Mouse (Mus musculus) limb, embryonic 14.5 days (tissue): ENCODE results near the gene Aff3. TPM values are rescaled to one million over a fixed set of nuclear protein-coding genes. Genes with fewer than 3 reads are reported as not detected.

Source experiments
- ATAC-seq: fragments of 200-750 bp; cut with Nextera tagmentation; 2 replicates; pipeline ENCODE4 v1.8.0; 2017; ENCODE audit warnings: low read depth, moderate number of reproducible peaks, moderate TSS enrichment; ENCODE audit not compliant: low FRiP score
- DNase-seq: peaks from one replicate; pipeline ENCODE4 v3.0.0-alpha.2; 2015; ENCODE audit warnings: low spot score
- H3K27ac ChIP-seq: fragments of 300-500 bp; sonication (generic); replicated peaks from 2 replicates; pipeline ENCODE4 v1.5.1; 2014; ENCODE audit warnings: low read depth, mild to moderate bottlenecking, low read length, moderate library complexity, mixed read lengths
- H3K27me3 ChIP-seq: fragments of 300-500 bp; sonication (generic); 2 replicates; pipeline ENCODE4 v1.6.1; 2014; ENCODE audit warnings: low read length, mixed read lengths; ENCODE audit not compliant: control insufficient read depth, insufficient read depth
- H3K36me3 ChIP-seq: fragments of 300-500 bp; sonication (generic); 2 replicates; pipeline ENCODE4 v1.6.1; 2014; ENCODE audit warnings: mild to moderate bottlenecking, low read length, moderate library complexity, mixed read lengths; ENCODE audit not compliant: control insufficient read depth, insufficient read depth
- H3K4me1 ChIP-seq: fragments of 300-500 bp; sonication (generic); 2 replicates; pipeline ENCODE4 v1.6.1; 2014; ENCODE audit warnings: antibody characterized with exemption, low read length, mixed read lengths; ENCODE audit not compliant: control insufficient read depth, insufficient read depth
- H3K4me2 ChIP-seq: fragments of 300-500 bp; sonication (generic); replicated peaks from 2 replicates; pipeline ENCODE4 v1.6.1; 2014; ENCODE audit warnings: low read depth, mild to moderate bottlenecking, low read length, moderate library complexity; ENCODE audit not compliant: severe bottlenecking
- H3K4me3 ChIP-seq: fragments of 300-500 bp; sonication (generic); replicated peaks from 2 replicates; pipeline ENCODE4 v1.5.1; 2014; ENCODE audit warnings: low read length
- H3K9ac ChIP-seq: fragments of 300-500 bp; sonication (generic); 2 replicates; pipeline ENCODE4 v1.6.1; 2014; ENCODE audit warnings: mild to moderate bottlenecking, low read depth, low read length, moderate library complexity; ENCODE audit not compliant: severe bottlenecking
- H3K9me3 ChIP-seq: fragments of 300-500 bp; sonication (generic); 2 replicates; pipeline ENCODE4 v1.6.1; 2016; ENCODE audit warnings: low read length; ENCODE audit not compliant: control insufficient read depth
- POLR2A ChIP-seq: fragments of 200-500 bp; IDR thresholded peaks from 2 replicates; pipeline ENCODE4 v1.8.0; 2012; ENCODE audit warnings: inconsistent platforms, mild to moderate bottlenecking, moderate library complexity, borderline replicate concordance; ENCODE audit not compliant: insufficient read depth, insufficient read length; ENCODE audit errors: extremely low read depth
- WGBS: fragments of 180-500 bp; shearing (Covaris S2); extraction: QIAGEN DNeasy Blood & Tissue Kit; methylation state at CpG from one replicate; pipeline ENCODE4 v1.1.7; 2014; 5-methylcytosine and 5-hydroxymethylcytosine counted together
- polyA plus RNA-seq, 2 experiments: library from polyadenylated mRNA; depleted of rRNA in 1 of 2; stranded (reverse) in 1 of 2; unstranded in 1 of 2; fragments of >200 nt; fragmentation: Nextera tagmentation in 1 of 2; extraction: Ambion mirVana in 1 of 2; gene quantifications; 2 replicates each; pipeline versions ENCODE4 v1.2.1 to v1.2.3; 2012 to 2014

Aff3 gene
- polyA plus RNA-seq, 2 experiments = 20.4 to 22.4 TPM

GRCm38 (mm10) chr1:38694142-38694541 is 29.4 kb upstream of the Aff3 start:
- TF ChIP-seq POLR2A = no peak
- no peak for ATAC-seq
- H3K27ac ChIP-seq = no peak overlapping the region
- no peak for DNase-seq
- H3K4me1 ChIP-seq = peaks cover 8% of the 10 kb centered on the region; the same call in 1 of the 2 replicates
- no peaks in the 10 kb centered on the region for H3K27me3 ChIP-seq
- no peaks in the 10 kb centered on the region for H3K36me3 ChIP-seq
- no peak overlapping the region for H3K4me2 ChIP-seq
- no peaks in the 10 kb centered on the region for H3K9me3 ChIP-seq
- no peak overlapping the region for H3K4me3 ChIP-seq
- H3K9ac ChIP-seq = no peak overlapping the region
- WGBS = 44% methylated on average over 5 of the region's 5 CpGs

GRCm38 (mm10) chr1:38690471-38690870 is 25.7 kb upstream of the Aff3 start:
- no peaks in the 10 kb centered on the region for H3K27me3 ChIP-seq
- no peak for ATAC-seq
- 66% methylated on average over 6 of the region's 6 CpGs for WGBS
- DNase-seq = no peak
- H3K27ac ChIP-seq = no peak overlapping the region
- no peaks in the 10 kb centered on the region for H3K4me1 ChIP-seq
- no peak overlapping the region for H3K4me3 ChIP-seq
- H3K4me2 ChIP-seq = no peak overlapping the region
- H3K9me3 ChIP-seq = no peaks in the 10 kb centered on the region
- no peak for TF ChIP-seq POLR2A
- no peak overlapping the region for H3K9ac ChIP-seq
- no peaks in the 10 kb centered on the region for H3K36me3 ChIP-seq

GRCm38 (mm10) chr1:38688216-38688615 is 23.5 kb upstream of the Aff3 start:
- no peaks in the 10 kb centered on the region for H3K9me3 ChIP-seq
- no peaks in the 10 kb centered on the region for H3K4me1 ChIP-seq
- no peak overlapping the region for H3K4me2 ChIP-seq
- no peak overlapping the region for H3K27ac ChIP-seq
- H3K4me3 ChIP-seq = no peak overlapping the region
- 46% methylated on average over 5 of the region's 5 CpGs for WGBS
- no peak overlapping the region for H3K9ac ChIP-seq
- H3K36me3 ChIP-seq = no peaks in the 10 kb centered on the region
- H3K27me3 ChIP-seq = no peaks in the 10 kb centered on the region
- DNase-seq = peak; percentile 25
- no peak for ATAC-seq
- TF ChIP-seq POLR2A = no peak

GRCm38 (mm10) chr1:38685706-38686105 is 21.0 kb upstream of the Aff3 start:
- Histone ChIP-seq H3K9ac (no peak overlapping the region), H3K9me3 (no peaks in the 10 kb centered on the region), H3K4me2 (no peak overlapping the region), H3K4me3 (no peak overlapping the region), H3K4me1 (no peaks in the 10 kb centered on the region), H3K27ac (no peak overlapping the region), H3K36me3 (no peaks in the 10 kb centered on the region), H3K27me3 (no peaks in the 10 kb centered on the region)
- WGBS = 90% methylated on average over 5 of the region's 5 CpGs
- no peak for ATAC-seq
- no peak for DNase-seq
- no peak for TF ChIP-seq POLR2A

GRCm38 (mm10) chr1:38683158-38683721 is 18.5 kb upstream of the Aff3 start:
- Histone ChIP-seq H3K36me3 (no peaks in the 10 kb centered on the region), H3K27ac (no peak overlapping the region), H3K4me2 (no peak overlapping the region), H3K4me3 (no peak overlapping the region), H3K4me1 (no peaks in the 10 kb centered on the region), H3K27me3 (no peaks in the 10 kb centered on the region), H3K9ac (no peak overlapping the region), H3K9me3 (no peaks in the 10 kb centered on the region)
- WGBS = 85% methylated on average over 10 of the region's 10 CpGs
- TF ChIP-seq POLR2A = no peak
- ATAC-seq (no peak), DNase-seq (no peak)

GRCm38 (mm10) chr1:38679890-38680289 is 15.1 kb upstream of the Aff3 start:
- no peak for ATAC-seq
- no peaks in the 10 kb centered on the region for H3K27me3 ChIP-seq
- H3K36me3 ChIP-seq = no peaks in the 10 kb centered on the region
- H3K4me2 ChIP-seq = no peak overlapping the region
- WGBS = 71% methylated on average over 8 of the region's 8 CpGs
- H3K9ac ChIP-seq = no peak overlapping the region
- 0 out of 2 replicates have a peak, but pooled peaks cover 6% of the 10 kb centered on the region for H3K9me3 ChIP-seq
- no peak for DNase-seq
- no peaks in the 10 kb centered on the region for H3K4me1 ChIP-seq
- H3K4me3 ChIP-seq = no peak overlapping the region
- no peak overlapping the region for H3K27ac ChIP-seq
- no peak for TF ChIP-seq POLR2A
